Mouse (Mus musculus) megakaryocyte, adult 5-6 weeks (primary cell): ENCODE results near the gene Mzt1. TPM values are rescaled to one million over a fixed set of nuclear protein-coding genes. Genes with fewer than 3 reads are reported as not detected.
"Not testable (repeated sequence)": the region's sequence is repeated elsewhere in the genome, so short reads cannot be mapped to it uniquely, and the experiment has no call there.

Experiments
- ATAC-seq: 2 replicates; pipeline ENCODE4 v1.8.0; 2016; ENCODE audit warnings: mild to moderate bottlenecking, inconsistent platforms; ENCODE audit not compliant: poor library complexity, severe bottlenecking
- total RNA-seq, 2 experiments: library from RNA; stranded (forward) in 1 of 2; stranded (reverse) in 1 of 2; fragments of 153-499, 151-499 nt in 1 of 2; fragments of 221-1000, 200-1000 nt in 1 of 2; gene quantifications; 2 replicates each; pipeline versions ENCODE4 v1.2.3 to v1.2.4; 2015 to 2017

Mzt1 gene
- total RNA-seq (2015), result 53.6 and 61.1 TPM in 2 replicates
- 24.3 and 25.9 TPM in 2 replicates for total RNA-seq (2017)

DNA sequence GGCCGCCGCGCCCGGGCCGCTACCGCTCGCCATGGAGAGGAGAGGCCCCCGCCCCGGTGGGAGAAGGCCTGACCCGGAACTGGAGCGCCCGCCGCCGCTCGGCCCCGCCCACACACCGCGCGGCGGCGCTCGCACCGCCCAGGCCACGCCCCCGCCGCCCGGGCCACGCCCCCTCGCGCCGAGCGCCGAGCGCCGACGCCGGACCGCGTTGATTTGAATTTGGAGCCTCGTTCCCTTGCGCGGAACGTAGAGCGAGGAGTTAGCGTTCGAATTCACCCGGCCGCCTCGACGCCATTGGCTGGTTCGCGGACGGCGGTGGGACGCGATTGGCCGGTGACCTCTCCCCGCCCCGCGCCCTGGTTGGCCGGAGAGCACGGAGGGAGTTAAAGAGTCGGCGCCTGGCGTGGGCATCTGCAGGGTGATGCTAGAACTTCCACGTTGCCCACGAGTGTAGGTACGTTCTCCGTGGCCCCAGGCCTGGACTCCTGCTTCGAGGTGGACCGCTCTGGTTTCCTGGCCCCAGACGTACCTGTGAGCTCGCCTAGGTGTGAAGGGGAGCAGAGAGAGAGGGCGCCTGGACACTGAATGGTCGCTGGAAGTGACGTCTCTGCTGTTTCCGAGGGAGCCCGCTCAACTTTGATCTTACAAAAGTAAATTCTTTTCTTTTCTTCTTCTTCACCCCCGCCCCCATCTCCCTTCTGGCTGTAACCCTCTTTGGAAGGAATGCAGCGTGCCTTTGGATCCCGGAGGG, at the start of gene Mzt1, which contains the start of gene Bora:
Mzt1 (minus strand) TSS at position 104 of the 751 bp plus-strand sequence.
Bora (plus strand) TSS at position 192 of the 751 bp plus-strand sequence.
- peak; percentile 85 for ATAC-seq

- no peak for ATAC-seq
Measured at GRCm38 (mm10) chr14:99088947-99089346, 43.0 kb upstream of the Mzt1 start.

DNA sequence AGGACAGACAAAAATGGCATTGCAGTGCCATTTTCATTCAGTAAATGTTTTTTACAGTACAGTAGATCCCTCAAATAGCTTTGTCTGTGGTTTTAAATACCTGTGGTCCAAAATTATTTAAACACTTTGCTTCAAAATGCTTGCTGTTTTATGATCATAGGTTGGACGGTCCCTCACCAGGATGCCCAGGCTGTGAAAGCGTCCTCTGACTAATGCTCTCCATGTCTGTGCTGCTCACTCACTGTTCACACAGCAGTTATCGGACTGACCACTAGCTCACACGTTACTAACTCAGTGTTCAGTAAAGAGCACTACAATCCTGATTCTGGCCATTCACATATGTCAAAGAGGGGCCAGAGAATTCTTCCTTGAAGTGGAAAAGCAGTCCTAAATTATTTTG, 25.2 kb upstream of the Mzt1 start:
- ATAC-seq, result no peak

GRCm38 (mm10) chr14:99063091-99063490, 17.2 kb upstream of the Mzt1 start:
- no peak for ATAC-seq

DNA sequence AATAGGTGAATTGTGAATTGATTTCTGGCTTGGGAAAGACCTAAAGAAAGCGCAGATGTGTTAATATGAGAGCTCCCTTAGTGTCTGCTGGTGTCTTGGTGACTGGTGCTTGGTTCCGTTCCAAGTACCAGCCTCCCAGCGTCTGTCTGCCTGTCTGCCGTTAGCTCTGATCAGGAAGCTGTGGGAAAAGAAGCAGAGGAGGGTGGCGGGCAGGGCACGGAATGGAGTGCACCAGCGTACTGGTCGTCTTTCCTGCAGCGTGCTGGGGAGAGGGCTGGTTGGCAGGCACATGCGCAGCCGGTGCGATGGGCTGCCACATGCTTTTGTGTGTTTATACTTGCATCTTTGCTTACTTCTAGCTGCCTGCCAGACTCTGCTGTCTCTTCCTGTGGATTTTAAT, 14.7 kb upstream of the Mzt1 start:
- no peak for ATAC-seq

GRCm38 (mm10) chr14:99058959-99059586, 13.1 kb upstream of the Mzt1 start:
- ATAC-seq, result no peak

DNA sequence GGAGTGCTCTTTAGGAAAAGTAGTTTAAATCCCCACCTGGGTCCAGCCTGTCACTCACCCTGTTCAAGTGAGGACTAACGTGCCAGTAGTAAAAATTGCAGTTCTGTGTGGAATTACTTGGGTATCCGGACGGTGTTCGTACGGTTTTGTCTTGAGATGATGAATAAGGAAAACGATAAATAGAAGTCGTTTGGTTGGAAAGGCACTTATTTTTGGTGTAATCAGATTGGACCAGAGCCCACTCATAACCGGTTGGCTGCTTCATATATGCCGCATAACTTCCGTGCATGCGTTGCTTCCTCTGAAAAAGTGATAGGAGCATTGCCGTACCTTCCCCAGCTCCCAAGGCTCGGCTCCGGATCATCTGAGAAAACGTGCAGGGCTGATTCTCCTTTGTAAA, 848 bp upstream of the Mzt1 start:
- ATAC-seq, result peak; percentile 15; the same call in 1 of the 2 replicates

- ATAC-seq, result peak; percentile 29
Measured at GRCm38 (mm10) chr14:99045378-99046030, 430 bp downstream of the Mzt1 start.

- no peak for ATAC-seq
Measured at GRCm38 (mm10) chr14:99044718-99045117, 1.2 kb downstream of the Mzt1 start.

GRCm38 (mm10) chr14:99044096-99044495, 1.8 kb downstream of the Mzt1 start:
- no peak for ATAC-seq

DNA sequence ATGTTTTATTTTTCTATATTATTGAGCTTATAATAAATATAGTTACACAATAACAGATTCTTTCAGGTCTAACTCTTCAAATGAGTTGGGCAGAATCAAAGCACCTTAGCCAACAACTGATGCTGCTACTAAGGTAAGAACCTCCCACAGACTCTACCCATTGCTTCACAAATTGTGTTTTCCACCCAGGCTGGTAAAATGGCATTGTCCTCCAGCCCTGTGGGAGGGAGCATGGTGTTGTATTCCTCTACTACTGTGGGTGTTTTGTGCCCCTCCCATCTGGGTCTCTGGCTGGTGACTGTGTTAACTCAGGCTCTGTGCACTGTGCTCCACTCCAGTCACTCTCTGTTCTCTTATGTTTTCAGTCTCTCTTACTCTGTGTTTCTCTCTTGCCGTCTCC, 2.4 kb downstream of the Mzt1 start:
- ATAC-seq, result no peak

- no peak for ATAC-seq
Measured at GRCm38 (mm10) chr14:99041416-99041815, 4.5 kb downstream of the Mzt1 start.

DNA sequence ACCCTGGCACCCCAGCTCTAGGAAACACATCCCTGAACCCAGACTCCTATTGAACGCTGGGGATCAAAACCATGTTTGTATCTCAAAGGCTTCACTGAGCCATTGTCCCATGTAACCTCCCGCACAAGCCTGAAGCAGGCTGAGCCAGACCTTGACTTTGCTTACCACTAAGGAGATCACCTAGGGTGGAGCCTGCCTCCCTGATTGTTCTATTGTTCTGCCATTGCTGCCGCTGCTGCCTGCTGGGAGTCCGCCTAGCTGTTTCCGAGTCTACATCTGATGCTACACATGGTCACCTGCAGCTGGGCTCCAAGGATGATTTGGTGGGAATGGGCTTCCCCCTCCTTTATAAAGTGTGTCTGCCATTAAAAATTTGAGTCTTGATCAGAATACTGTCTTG, 6.6 kb downstream of the Mzt1 start:
- ATAC-seq, result not testable (repeated sequence)

DNA sequence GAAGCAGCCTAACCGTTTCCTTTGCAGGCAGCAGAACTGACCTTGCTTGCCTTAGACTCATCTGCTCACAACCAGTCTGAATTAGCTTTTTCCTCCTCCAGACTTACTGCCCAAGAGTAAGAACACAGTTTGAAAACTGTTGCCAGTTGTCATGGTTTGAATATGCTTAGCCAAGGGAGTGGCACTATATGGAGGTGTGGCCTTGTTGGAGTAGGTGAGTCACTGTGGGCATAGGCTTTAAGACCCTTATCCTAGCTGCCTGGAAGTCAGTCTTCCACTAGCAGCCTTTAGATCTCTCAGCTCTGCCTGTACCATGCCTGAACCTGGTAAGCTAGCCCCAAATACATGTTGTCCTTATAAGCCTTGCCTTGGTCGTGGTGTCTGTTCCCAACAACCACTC, 8.2 kb downstream of the Mzt1 start:
- no peak for ATAC-seq

DNA sequence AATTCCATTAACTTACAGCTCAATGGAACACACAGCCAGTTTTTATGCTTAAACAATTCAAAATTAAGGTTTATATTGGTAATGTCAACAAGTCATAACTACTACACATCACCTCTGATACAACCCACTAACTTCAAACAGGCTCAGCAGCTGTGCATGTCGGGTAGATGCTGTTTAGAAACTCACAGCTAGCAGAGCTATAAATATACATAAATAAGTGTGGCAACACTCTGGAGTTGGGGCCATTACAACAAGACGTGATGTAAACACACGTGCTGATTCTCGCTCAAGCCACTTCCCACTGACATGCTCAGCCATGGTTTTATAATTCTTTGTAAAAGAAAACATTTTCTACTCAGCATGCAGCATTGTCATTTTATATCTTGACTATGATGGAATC, 9.9 kb downstream of the Mzt1 start:
- peak; percentile 39; the same call in 1 of the 2 replicates for ATAC-seq

GRCm38 (mm10) chr14:99034851-99035250, 11.1 kb downstream of the Mzt1 start:
- ATAC-seq, result not testable (repeated sequence)

DNA sequence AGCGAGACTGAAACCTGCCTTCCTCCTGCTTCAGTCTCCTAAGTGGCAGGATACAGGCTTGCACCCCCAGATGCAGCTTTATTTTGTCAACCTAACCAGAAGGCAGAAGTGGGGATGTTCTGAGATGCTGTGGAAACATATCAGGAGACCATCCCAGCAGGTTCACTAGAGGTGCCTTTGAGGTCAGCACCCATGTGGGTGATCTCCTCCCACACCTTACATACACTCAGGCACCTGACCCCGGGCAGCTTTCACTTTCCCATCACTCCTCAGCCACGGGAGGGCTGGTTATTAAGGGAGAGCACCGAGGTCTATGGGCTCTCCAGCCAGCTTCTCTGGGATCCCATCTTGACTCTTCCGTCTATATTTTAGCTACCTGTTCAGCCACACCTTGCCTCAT, 13.3 kb downstream of the Mzt1 start:
- ATAC-seq, result no peak

GRCm38 (mm10) chr14:99031337-99031873, 14.5 kb downstream of the Mzt1 start:
- no peak for ATAC-seq

- no peak for ATAC-seq
Measured at GRCm38 (mm10) chr14:99029987-99030386, 15.9 kb downstream of the Mzt1 start.

DNA sequence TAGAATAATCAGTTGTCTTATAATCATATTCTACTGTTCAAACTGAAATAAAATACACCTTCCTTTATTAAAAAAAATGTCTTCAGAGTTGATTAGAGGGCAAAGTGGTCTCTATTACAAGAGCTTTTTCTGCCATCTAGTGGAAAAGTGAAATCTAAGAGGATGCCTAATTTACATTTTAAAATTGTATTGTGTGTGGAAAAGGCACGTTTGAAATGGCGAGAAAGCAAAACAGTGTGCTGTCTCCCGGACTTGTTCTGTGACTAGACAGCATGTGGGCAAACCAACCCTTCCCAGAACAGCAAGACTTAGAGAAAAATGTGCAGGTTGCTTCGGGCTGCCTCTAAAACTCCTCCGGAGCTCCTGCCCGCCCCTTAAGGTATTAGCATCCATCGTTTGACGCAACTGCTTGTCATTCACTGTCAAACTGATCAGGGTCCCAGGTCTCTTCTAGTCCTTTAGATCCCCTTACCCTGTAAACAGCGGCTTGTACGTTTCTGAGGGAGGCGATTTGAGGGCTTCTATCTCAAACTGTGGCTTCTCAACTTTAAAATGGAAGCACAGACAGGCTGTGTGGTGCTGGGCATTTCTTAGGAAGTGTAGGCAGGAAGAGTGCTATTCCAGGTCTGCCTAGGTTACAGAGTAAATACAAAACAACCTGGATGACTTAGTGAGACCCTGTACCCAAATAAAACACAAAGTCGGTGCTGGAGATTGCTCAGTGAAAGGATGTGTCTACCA, 23.4 kb downstream of the Mzt1 start:
- ATAC-seq, result no peak
